Mouse (Mus musculus): ENCODE measurements around the gene Birc2.

GRCm38 (mm10) chr9:7780250-7781150, 56.4 kb downstream of the Birc2 start:
- TF ChIP-seq POLR2A (IDR thresholded peaks at IDR 0.05; ENCODE audit: control insufficient read depth, low read depth, low read length) (no peak), CTCF (IDR thresholded peaks at IDR 0.05; ENCODE audit: control insufficient read depth, insufficient read depth, insufficient replicate concordance, low read depth, low read length) (no peak)
